Mouse (Mus musculus): ENCODE results near the gene Syce3. TPM values are rescaled to one million over a fixed set of nuclear protein-coding genes. Genes with fewer than 3 reads are reported as not detected.

The Syce3 gene
- total RNA-seq, 1 experiment, result 4.5 TPM

DNA sequence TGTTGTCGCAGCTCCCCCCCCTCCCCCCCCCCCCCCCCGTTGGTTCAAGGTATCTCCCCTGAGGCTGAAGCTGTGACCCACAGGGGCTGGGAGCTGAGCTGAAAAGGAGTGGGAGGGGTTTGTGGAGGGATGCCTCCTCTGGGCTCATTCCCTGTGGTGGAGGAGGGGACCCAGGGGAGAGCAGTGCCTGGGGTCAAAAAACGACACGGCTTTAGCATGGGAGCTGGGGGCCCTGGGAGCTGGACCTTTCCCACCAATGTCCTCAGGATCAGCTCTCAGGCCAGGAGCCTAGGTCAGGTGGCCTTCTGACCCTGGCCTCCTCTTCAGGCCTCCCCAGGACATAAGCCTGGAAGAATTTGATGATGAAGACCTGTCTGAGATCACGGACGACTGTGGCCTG lies 44.6 kb upstream of the Syce3 start:
- H3K27ac ChIP-seq (ENCODE audit: insufficient read depth, low read depth, low read length, poor library complexity, severe bottlenecking), result no peak overlapping the region
- peaks cover 0 to 9% of the 10 kb centered on the region in 2 experiments; a peak in 2 of 4 replicates for H3K4me1 ChIP-seq (ENCODE audit: control insufficient read depth in 2 of 2, insufficient read depth in 2 of 2, low read length in 2 of 2, poor library complexity in 1 of 2)
- peaks cover 6% of the 10 kb centered on the region; the same call in 1 of the 2 replicates for H3K36me3 ChIP-seq (ENCODE audit: control insufficient read depth, insufficient read depth, low read length, poor library complexity, severe bottlenecking)
- TF ChIP-seq MAFK (IDR thresholded peaks at IDR 0.05; ENCODE audit: insufficient read depth, low read depth, low read length) (no peak), HCFC1 (IDR thresholded peaks at IDR 0.05; ENCODE audit: borderline replicate concordance, insufficient read depth, low read length) (no peak), ZC3H11A (IDR thresholded peaks at IDR 0.05; ENCODE audit: borderline replicate concordance, low read depth, low read length) (no peak), CHD2 (IDR thresholded peaks at IDR 0.05; ENCODE audit: low read depth, low read length) (no peak), ZNF384 (IDR thresholded peaks at IDR 0.05; ENCODE audit: low read depth, low read length) (no peak)
- no peak overlapping the region for H3K9ac ChIP-seq (ENCODE audit: insufficient read depth, low read depth, low read length, poor library complexity, severe bottlenecking)
- DNase-seq (ENCODE audit: low read depth, low spot score), result no peak
- H3K9me3 ChIP-seq (ENCODE audit: control insufficient read depth, insufficient read depth, low read depth, low read length), result no peaks in the 10 kb centered on the region
- in situ Hi-C loops (cut with MboI; ENCODE audit: low sequenced_read_pairs in 2 of 2, unreplicated experiment in 2 of 2), result no loop called here
- no peak overlapping the region for H3K4me3 ChIP-seq (ENCODE audit: insufficient read depth in 1 of 2, low read depth in 1 of 2, low read length in 2 of 2, poor library complexity in 1 of 2, severe bottlenecking in 1 of 2)

DNA sequence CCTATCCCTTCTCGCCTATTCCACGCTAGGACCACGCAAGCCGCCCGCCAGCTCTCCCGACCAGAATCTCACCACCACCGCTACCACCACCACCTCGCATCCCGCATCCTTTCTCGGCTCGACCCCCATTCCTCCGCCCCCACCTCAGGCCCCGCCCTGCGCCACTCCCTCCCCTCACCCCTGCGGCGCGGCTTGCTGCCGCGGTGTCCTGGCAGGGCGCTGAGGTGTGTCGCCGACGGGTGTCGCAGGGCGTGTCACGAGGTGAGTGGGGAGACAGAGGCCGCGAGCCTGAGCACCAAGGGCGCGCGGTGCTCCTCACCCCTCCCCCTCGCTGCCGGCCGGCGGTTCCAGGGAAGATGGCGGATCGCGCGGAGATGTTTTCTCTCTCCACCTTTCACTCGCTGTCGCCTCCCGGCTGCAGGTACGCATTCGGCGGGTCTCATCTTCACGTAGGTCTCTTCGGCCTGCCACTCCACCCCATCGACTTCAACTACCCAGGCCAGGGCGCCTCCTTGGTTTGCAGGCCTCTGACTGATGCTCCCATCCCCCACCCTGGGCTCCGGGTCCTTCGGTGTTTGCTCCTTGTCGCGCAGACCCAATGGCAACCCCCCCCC lies 43.7 kb upstream of the Syce3 start, which contains the start of gene Mapk8ip2:
Mapk8ip2 (plus strand) TSS at position 49 of the 614 bp plus-strand sequence.
- TF ChIP-seq CHD2 (IDR thresholded peaks at IDR 0.05; ENCODE audit: low read depth, low read length), result no peak
- no peak for TF ChIP-seq MAFK (IDR thresholded peaks at IDR 0.05; ENCODE audit: insufficient read depth, low read depth, low read length)
- 0 out of 2 replicates have a peak, but pooled peaks have one; percentile 50 for TF ChIP-seq HCFC1 (IDR thresholded peaks at IDR 0.05; ENCODE audit: borderline replicate concordance, insufficient read depth, low read length)
- no peak for TF ChIP-seq ZNF384 (IDR thresholded peaks at IDR 0.05; ENCODE audit: low read depth, low read length)
- peaks cover 0 to 9% of the 10 kb centered on the region in 2 experiments; a peak in 2 of 4 replicates for H3K4me1 ChIP-seq (ENCODE audit: control insufficient read depth in 2 of 2, insufficient read depth in 2 of 2, low read length in 2 of 2, poor library complexity in 1 of 2)
- peaks cover 4% of the 10 kb centered on the region; the same call in 1 of the 2 replicates for H3K36me3 ChIP-seq (ENCODE audit: control insufficient read depth, insufficient read depth, low read length, poor library complexity, severe bottlenecking)
- in situ Hi-C loops (cut with MboI; ENCODE audit: low sequenced_read_pairs in 2 of 2, unreplicated experiment in 2 of 2), result no loop called here
- no peak for DNase-seq (ENCODE audit: low read depth, low spot score)
- H3K27ac ChIP-seq (ENCODE audit: insufficient read depth, low read depth, low read length, poor library complexity, severe bottlenecking), result no peak within 1 kb of the TSS
- peak within 1 kb of the TSS; percentile 60 for H3K9ac ChIP-seq (ENCODE audit: insufficient read depth, low read depth, low read length, poor library complexity, severe bottlenecking)
- H3K4me3 ChIP-seq (ENCODE audit: insufficient read depth in 1 of 2, low read depth in 1 of 2, low read length in 2 of 2, poor library complexity in 1 of 2, severe bottlenecking in 1 of 2), result peak within 1 kb of the TSS; percentile 58 to 83
- no peaks in the 10 kb centered on the region for H3K9me3 ChIP-seq (ENCODE audit: control insufficient read depth, insufficient read depth, low read depth, low read length)

DNA sequence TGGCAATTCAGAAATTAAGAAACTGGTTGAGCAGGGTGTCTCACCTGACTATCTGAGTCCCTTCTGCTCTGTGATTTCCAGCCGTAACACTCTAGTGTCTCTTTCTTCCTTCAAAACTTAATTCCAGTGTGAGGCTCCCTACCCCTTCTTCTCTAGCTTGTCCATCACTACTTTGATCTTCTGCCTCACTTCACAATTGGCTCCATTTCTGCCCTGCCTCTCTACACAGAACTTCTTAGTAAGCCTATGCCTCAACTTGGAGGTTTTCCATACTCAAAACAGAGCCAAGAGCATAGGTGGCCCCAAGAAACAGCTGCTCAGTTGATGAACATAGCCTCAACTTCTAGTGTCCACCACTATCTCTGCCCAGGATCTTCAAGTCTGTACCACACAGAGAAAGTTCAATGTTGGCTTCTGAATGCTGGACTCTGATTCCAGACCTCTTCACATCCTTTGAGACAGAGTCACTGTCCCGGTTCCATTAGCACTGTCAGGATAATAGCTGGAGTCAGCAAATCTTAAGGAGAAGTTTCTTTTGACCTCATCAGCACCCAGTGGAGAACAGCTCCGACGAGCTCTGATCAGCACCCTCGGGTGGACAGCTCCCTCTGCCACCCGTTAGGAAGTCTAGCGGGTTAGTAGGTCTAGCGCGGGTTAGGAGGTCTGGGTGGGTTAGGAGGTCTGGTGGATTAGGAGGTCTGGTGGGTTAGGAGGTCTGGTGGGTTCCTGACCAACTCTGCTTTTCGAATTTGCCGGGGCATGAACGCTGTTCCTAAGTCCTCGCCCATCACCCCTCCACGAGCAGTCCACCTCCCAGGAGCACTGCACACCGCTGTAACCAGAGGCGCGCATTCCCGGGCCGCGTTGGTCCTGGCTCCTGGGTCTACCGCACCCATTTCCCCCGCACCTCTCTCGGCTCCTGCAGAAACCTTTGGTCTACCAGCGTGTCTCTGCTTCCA lies 42.9 kb upstream of the Syce3 start:
- Histone ChIP-seq H3K9ac (ENCODE audit: insufficient read depth, low read depth, low read length, poor library complexity, severe bottlenecking) (no peak overlapping the region), H3K27ac (ENCODE audit: insufficient read depth, low read depth, low read length, poor library complexity, severe bottlenecking) (no peak overlapping the region), H3K36me3 (ENCODE audit: control insufficient read depth, insufficient read depth, low read length, poor library complexity, severe bottlenecking) (no peaks in the 10 kb centered on the region; the same call in 1 of the 2 replicates), H3K4me1 (ENCODE audit: control insufficient read depth in 2 of 2, insufficient read depth in 2 of 2, low read length in 2 of 2, poor library complexity in 1 of 2) (peaks cover 0 to 9% of the 10 kb centered on the region in 2 experiments; a peak in 2 of 4 replicates), H3K9me3 (ENCODE audit: control insufficient read depth, insufficient read depth, low read depth, low read length) (no peaks in the 10 kb centered on the region), H3K4me3 (ENCODE audit: insufficient read depth in 1 of 2, low read depth in 1 of 2, low read length in 2 of 2, poor library complexity in 1 of 2, severe bottlenecking in 1 of 2) (peak overlapping the region; percentile 58 to 83)
- in situ Hi-C loops (cut with MboI; ENCODE audit: low sequenced_read_pairs in 2 of 2, unreplicated experiment in 2 of 2), result no loop called here
- TF ChIP-seq ZNF384 (IDR thresholded peaks at IDR 0.05; ENCODE audit: low read depth, low read length) (no peak), MAFK (IDR thresholded peaks at IDR 0.05; ENCODE audit: insufficient read depth, low read depth, low read length) (peak; percentile 93)
- peak; percentile 75 for DNase-seq (ENCODE audit: low read depth, low spot score)

DNA sequence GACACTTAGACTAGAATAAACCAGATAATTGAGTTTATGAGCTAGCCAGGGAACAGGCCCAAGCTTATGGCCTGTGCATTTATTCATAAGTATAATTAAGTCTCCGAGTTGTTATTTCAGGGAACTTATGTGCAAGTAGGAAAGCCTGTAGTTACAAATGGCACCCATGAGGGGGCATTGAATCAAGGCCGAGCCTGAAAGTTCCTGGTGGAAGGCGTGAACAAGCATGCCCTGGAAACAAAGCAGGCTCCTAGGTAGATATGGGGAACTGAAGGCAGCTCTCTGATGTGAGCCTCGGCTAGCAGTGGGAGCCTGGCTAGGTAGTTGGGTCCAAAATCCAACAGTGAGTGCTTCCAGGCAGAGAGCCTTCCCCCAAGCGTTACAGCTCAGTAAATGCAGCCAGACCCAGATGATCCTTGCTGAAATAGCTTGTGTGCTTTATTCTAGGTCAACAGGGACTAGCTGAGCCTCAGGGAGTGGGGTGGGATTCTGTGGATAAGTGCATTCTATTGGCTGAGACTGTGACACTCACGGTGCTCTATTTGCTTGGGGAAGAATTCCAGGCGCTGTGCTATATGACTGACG lies 32.3 kb upstream of the Syce3 start:
- Histone ChIP-seq H3K27ac (ENCODE audit: insufficient read depth, low read depth, low read length, poor library complexity, severe bottlenecking) (no peak overlapping the region), H3K9ac (ENCODE audit: insufficient read depth, low read depth, low read length, poor library complexity, severe bottlenecking) (no peak overlapping the region), H3K4me1 (ENCODE audit: control insufficient read depth in 2 of 2, insufficient read depth in 2 of 2, low read length in 2 of 2, poor library complexity in 1 of 2) (peaks cover 0 to 2% of the 10 kb centered on the region in 2 experiments; a peak in 1 of 4 replicates), H3K9me3 (ENCODE audit: control insufficient read depth, insufficient read depth, low read depth, low read length) (no peaks in the 10 kb centered on the region), H3K4me3 (ENCODE audit: insufficient read depth in 1 of 2, low read depth in 1 of 2, low read length in 2 of 2, poor library complexity in 1 of 2, severe bottlenecking in 1 of 2) (no peak overlapping the region), H3K36me3 (ENCODE audit: control insufficient read depth, insufficient read depth, low read length, poor library complexity, severe bottlenecking) (no peaks in the 10 kb centered on the region)
- TF ChIP-seq ZNF384 (IDR thresholded peaks at IDR 0.05; ENCODE audit: low read depth, low read length), result no peak
- no peak for TF ChIP-seq HCFC1 (IDR thresholded peaks at IDR 0.05; ENCODE audit: borderline replicate concordance, insufficient read depth, low read length)
- TF ChIP-seq MAFK (IDR thresholded peaks at IDR 0.05; ENCODE audit: insufficient read depth, low read depth, low read length), result no peak
- no peak for TF ChIP-seq CHD2 (IDR thresholded peaks at IDR 0.05; ENCODE audit: low read depth, low read length)
- TF ChIP-seq ZC3H11A (IDR thresholded peaks at IDR 0.05; ENCODE audit: borderline replicate concordance, low read depth, low read length), result no peak
- DNase-seq (ENCODE audit: low read depth, low spot score), result no peak
- in situ Hi-C loops (cut with MboI; ENCODE audit: low sequenced_read_pairs in 2 of 2, unreplicated experiment in 2 of 2), result no loop called here

Measured in ES-E14 (cell line).